Mouse (Mus musculus) left cerebral cortex, adult 11 months (tissue): Measurements from ENCODE around the gene 4931422A03Rik.
"Not testable (repeated sequence)": the region's sequence is repeated elsewhere in the genome, so short reads cannot be mapped to it uniquely, and the experiment has no call there.

Source experiments
- DNase-seq: peaks from one replicate; pipeline ENCODE4 v3.0.0; 2022; ENCODE audit warnings: low spot score

4931422A03Rik gene

DNA sequence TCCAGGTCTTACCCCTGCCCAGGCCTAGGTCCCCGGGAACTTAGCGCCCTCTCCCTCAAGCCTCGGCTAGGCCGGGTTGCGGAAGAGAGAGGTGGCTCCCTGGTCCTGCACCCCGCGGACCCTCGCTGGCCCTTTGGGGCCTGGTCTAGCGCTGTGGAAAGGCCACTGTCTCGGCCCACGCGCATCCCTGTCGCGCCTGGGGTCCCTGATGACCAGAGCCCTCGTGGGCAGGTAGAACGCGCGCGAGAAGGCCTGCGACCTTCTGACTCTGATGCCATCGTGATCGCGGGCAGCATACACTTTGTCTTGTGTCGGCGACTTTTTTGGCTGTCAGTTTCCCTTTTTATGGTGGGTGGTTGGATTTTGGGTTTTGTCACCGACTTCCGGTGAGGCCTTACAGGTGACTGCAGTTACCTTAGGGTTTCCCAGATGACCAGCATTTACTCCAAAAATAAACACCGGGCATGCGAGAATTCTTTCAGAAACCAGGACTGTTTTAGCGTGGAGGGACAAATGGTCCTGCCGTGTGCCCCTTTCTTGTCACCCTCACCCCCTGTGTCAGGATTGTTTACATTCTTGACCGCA, at the start of gene 4931422A03Rik:
Gene 4931422A03Rik, minus strand, starts transcription at position 223 of the 585 bp plus-strand sequence.
- DNase-seq: no peak

DNA sequence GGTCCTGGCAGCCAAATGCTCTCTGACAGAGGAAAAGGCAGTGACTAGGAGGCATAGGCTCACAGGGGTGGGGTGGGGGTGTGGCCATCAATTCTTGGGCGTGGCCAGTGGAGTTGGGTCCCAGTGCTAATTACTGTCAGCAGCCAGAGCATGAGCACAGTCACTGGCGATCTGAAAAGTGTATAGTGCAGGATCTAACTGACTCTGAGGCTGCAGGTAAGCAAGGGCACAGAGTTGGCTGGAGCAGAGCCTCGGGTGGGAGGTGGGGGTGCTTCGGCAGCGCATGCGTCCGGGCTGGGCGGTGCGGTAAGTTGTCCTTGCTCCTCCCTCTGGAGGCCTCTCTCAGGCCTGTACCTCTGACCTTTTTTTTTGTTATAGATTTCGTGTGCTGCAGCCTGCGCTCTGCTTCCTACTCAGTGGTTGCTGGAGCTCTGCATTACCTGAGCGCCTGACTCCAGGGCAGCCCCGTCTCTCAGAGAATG, 41.6 kb upstream of the 4931422A03Rik start, which contains the start of gene Cd59b:
Gene Cd59b, plus strand, starts transcription at position 146 of the 482 bp plus-strand sequence.
- DNase-seq: no peak

DNA sequence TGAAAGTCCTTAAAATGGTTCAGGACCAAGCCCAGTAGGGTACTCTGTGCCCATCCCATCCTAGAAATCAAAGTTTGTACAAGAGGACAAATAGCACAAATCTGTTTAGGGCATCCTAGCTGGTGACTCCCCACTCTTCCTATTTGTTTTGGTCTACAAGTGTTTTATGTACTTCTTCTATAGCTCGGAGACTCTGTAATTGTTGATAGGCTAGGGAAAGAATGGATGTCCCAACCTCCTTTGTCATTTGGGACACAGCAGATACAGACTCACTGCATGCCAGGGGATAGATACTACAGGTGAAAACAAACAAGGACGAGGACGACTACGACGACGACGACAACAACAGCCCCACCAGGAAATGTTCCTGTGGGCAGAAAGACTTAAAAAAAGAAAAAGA, 40.3 kb upstream of the 4931422A03Rik start, which contains the start of gene Gm10799:
Gene Gm10799, minus strand, starts transcription at position 101 of the 400 bp plus-strand sequence.
- DNase-seq: not testable (repeated sequence)

DNA sequence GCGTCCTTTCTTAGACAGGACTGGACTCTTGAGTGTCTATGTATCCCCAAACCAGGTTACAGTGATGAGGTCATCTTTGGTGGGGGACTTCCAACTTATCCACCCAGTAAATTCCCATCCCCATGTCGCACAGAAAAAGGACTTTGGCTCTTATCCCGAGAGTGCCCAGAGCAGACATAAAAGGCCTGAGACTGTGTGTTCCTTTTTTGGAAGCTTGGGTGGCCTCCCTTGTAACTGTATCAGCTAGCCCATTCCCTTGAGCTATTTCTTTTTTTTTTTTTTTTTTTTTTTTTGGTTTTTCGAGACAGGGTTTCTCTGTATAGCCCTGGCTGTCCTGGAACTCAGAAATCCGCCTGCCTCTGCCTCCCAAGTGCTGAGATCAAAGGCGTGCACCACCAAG, 37.4 kb upstream of the 4931422A03Rik start, which contains the start of gene Gm10912:
Gene Gm10912, plus strand, starts transcription at position 301 of the 400 bp plus-strand sequence.
- DNase-seq: not testable (repeated sequence)

DNA sequence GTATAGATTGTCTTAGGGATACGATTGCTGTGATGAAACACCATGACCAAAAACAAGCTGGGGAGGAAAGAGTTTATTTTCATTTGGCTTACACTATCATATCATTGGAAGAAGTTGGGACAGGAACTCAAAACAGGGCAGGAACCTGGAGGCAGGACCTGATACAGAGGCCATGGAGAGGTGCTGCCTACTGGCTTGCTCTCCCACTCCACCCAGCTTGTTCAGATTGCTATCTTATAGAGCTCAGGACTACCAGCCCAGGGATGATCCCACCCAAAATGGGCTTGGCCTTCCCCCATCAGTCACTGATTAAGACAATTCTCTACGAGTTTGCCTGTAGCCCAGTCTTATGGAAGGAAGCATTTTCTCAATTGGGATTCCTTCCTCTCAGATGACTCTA, 36.0 kb upstream of the 4931422A03Rik start:
- no peak for DNase-seq

DNA sequence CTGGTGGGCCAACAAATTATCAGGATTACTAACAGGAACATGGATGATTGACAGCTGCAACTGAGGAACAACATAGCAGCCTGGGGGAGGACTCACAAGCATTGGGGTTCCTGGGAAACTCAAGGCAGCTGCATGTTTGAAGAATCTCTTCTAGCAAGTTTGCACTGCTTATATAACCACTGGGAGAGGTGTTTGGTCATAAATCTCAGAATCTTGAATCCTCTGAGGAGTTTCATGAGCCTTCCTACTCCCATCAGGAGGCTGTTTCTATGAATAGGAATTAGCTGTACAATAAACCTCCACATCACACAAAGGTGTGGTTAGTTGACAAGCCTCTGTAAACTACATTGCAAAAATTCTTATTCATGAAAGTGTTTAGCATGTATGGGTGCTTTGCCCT, 34.5 kb upstream of the 4931422A03Rik start:
- DNase-seq: no peak

DNA sequence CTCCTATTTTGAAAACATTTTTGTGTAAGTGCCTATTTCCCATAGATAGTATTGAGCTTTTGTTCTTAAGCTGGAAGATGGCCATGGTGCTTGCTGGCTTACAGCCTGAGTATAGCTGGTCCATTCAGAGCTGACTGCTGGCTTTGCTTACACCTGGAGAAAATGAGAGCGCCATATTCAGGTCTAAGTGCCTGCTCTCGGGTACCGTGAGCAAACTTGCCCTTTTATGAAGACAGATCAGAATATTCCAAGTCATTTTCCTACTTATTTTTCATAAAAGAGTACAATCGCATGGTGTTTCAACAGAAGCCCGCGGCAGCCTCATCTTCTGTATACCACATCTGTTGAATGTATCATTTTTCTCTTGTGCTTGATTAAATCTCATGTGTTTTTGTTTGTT, 32.8 kb upstream of the 4931422A03Rik start:
- DNase-seq: no peak

DNA sequence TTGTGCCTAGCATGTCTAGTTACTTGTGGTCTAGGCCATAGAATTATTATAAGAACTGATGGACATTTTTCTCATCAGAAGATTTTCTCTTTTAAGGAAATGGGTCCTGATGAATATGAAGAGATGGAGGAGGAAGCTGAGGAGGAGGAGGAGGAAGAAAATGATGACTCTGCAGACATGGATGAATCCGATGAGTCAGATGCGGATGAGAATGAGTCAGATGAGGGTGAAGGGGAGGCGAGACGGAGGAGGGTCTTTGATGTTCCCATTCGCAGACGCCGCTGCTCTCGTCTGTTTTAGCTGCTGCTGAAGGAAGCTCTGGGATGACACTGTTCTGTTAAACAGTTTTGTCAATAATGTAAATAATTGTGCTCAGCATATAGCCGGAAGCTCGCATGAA, 31.6 kb upstream of the 4931422A03Rik start:
- DNase-seq: peak; percentile 16

DNA sequence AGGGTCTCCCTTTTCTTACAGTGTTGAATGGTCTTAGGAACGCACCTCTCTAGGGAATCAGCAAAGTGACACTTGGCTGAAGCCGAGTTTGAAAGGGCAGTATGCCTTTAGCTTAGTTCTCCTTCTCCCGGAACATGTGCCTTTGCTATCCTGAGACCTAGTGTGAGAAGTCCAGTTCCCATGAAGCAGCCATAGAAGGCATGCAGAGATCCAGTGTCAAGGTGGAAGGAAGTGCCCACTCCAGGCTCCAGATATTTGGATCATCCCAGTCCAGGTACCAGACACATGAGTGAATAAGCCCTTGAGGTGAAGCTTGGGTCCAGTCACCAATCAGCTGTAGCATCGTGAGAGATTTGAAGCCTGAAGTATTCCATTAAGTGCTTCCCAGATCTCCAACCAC, 30.8 kb upstream of the 4931422A03Rik start:
- no peak for DNase-seq

DNA sequence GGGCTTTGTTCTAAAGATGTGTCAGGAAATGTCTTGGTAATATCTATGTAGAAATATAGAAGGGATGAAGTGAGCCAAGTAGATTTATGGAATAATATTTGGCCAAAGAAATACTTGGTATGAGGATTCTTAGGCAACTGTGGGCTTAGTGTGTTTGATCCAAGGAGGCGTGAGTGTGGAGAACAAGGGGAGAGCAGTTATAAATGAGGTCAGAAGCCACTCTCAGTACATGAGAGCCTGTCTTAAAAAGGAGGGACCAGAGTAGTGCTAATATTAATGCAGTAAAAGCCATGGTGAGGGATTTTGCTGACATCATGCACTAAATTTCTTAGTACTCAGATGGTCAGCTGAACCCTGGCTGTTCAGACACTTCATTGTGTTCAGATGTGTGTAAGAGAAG, 30.2 kb upstream of the 4931422A03Rik start:
- no peak for DNase-seq

DNA sequence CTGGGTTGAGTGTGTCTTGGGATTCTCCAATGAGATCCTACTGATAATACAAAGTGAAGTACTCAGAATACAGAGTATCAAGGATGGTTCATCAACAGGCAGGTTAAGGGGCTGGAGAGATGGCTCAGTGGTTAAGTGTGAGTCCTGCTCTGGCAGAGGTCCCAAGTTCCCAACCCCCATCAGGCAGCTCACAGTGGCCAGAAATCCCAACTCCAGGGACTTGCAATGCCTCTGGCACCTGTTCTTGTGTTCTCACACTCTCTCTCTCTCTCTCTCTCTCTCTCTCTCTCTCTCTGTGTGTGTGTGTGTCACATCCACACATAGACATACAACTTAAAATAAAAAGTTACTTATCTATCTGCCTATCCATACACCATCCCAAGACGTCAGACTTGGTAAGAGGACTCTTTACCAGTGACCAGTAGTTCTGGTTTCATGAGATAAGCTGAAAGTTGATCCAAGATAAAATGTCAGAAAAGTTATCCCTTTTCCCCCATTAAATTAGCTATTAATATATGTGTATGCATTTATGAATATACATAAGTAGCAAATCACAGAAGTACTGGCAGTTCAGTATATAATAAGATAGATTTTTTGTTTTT, 16.4 kb upstream of the 4931422A03Rik start:
- no peak for DNase-seq

DNA sequence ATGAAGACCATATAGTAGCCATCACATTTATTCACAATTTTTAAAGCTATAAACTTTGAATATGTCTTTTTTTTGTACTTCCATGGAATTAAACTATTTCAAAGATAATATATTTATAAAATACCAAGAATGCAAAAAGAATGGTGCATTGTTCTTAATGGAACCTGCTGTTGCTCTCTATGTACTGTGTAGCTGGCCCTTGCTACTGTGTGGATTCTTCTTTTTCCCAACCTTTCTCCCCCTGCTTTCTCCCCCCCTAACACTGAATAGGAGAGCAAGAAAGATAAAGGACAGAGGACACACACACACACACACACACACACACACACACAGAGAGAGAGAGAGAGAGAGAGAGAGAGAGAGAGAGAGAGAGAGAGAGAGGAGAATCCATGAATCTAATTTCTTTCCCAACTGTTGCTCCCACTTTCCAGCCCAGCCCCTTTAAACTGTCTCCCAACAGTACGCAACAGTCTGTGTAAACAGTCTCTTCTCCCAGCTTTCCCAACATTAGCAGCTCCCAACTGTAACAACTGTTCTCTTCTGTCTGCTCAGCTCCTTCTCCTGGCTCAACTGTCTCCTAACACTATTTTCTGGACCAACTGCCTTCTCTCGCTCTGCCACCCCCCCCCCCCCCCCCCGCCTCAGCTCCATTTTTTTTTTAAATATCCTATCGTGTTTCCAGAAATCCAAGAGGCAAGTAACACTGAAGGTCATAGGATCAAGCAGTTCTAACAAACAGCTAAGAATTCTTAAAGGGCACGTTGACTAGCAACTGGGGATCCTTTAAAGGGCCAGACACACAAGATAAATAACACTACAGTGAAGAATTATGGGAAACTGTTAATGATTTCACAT, 15.7 kb upstream of the 4931422A03Rik start:
- DNase-seq: no peak

DNA sequence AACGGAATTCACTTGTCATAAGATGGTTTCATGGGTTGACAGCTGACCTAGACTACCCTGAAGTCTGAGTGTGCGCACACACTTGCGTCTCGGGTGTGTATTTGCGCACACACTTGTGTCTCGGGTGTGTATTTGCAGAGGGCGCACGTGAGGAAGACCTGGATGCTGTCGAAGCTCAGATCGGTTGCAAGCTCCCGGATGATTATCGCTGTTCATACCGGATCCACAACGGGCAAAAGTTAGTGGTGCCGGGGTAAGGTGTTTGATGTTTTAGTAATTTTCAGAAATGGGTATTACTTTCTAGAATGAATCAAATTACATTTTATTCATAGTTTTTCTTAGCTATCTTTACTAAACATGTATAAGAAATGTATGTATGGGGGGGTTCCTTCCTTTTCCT, 14.6 kb upstream of the 4931422A03Rik start:
- DNase-seq: no peak

DNA sequence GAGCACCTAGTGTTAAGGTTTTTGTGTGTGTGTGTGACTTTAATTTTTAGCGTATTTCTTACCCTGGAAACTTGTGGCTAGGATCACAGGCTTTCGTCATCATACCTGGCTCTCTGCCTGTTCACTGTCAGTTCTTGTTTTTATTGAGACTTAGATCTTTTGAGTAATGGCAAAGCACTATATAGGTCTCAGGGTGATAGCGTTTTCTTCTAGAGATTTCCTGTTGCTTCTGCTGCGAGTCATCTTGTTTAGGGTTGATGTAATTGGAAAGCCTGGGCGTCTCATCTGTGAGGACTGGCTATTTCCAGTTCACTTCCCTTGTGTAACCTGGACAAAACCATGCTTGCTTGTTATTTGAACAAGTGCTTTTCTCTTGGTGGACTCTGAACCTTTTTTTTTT, 13.5 kb upstream of the 4931422A03Rik start:
- DNase-seq: no peak

DNA sequence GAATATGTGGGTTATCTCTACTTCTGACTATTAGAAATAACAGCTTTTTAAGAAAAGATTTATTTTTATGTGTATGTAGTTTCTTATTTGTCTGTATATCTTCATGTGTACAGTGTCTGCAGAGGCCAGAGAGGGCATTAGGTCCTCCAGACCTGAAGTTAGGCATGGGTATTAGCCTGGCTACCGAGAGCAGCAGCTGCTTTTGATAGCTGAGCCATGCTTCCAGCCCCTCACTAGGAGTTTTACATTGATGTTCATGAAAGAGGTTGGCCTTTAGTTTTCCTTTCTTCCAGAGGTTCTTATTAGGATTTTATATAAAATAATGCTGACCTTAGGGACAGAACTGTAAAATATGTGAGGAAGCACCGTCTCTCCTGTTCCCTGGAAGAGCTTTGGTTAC, 10.1 kb upstream of the 4931422A03Rik start:
- DNase-seq: no peak

DNA sequence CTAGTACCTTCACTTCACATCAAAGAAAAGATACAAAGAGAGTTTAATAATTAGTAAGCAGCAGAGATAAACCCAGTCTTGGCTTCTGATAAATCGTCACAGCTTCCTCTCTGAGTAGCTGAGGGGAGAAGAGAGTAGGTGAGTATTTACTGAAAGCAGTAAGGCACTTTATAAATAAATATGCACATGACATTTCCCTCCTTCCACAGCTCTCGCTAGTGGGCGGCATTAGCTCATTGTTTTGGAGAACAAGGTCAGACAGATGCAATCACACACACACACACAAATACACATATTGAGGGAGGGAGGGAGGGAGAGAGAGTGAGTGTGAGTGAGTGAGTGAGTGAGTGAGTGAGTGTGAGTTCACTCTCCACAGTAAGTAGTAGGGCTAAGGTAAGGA, 8.2 kb upstream of the 4931422A03Rik start:
- no peak for DNase-seq

DNA sequence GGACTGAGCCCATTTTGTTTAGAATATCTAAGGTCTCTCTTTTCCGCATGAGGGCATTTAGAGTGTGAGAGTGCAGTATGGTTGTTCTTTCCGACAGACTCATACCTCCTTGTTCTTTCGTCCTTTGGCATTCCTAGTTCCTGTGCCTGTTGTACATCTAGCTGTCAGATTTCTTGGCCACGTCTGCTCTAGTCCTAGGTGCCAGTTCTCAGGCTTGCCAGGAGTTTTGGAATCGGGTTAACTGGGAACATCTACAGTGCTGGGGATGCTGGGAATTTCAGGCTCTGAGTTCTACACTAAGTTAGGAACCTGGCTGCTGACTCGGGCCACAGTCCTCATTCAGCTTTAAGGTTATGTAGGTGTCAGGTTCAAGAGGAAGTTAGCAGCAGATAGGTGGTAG, 7.4 kb upstream of the 4931422A03Rik start:
- DNase-seq: no peak

DNA sequence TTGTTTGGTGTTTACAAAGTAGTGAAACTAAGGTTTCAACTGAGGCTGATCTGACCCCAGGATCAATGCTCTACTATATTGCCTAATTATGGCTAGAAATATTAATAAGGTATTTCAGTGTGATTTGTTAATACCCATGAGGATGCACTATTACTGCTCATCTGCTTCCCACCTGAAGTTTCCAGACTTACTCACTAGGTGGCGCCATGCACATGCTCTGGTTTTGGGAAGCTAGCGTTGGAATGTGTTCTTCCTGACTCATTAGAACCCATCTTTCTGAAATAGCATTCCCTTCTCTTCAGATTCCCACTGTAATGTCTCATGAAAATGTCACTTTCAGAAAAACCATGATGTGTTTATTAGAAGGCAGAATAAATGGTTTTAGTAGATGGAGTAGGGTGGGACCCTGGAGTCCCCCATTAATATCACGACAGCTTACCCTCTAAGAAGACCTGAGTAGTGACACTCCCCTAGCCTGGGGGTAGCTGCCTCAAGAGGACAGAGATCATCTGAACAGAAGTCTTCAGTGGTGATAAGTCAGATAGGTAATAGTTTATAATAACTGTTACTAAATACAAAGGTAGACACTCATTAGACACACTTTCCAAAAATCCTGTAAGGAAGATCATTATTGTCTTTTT, 6.8 kb upstream of the 4931422A03Rik start:
- DNase-seq: peak; percentile 66

DNA sequence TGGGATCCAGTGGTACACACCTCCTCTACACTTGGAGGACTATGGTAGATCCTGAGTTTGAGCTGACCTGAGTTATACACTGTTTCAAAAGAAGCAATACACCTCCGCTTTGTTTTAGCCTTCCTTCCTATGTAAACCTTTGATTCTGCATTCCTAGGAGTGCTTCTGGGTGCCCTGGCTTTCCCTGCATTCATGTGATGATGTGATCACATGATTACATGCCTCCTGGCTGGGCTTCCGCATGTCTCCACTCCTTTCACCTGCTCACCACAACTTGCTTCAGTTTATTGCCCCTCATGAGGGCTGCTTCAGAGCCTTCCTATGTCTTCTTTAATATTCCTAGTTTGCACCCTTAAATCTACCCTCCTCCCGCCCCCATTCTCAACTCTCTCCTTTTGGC, 3.9 kb upstream of the 4931422A03Rik start:
- DNase-seq: no peak

DNA sequence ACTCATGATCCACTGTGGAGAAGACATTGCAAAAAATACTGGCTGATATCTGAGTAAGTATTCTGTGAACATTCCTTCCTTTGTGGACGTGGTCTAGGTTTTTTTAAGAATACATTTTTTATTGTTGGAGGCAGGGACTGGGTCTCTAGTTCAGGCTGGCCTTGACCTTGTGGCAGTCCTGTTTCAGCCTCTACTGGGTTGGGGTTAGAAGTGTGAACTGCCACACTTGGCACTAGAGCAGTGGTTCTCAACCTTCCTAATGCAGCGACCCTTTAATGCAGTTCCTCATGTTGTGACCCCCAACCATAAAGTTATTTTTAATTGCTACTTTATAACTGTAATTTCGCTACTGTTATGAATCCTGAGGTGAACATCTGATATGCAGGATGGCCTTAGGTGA, 2.2 kb upstream of the 4931422A03Rik start:
- no peak for DNase-seq

DNA sequence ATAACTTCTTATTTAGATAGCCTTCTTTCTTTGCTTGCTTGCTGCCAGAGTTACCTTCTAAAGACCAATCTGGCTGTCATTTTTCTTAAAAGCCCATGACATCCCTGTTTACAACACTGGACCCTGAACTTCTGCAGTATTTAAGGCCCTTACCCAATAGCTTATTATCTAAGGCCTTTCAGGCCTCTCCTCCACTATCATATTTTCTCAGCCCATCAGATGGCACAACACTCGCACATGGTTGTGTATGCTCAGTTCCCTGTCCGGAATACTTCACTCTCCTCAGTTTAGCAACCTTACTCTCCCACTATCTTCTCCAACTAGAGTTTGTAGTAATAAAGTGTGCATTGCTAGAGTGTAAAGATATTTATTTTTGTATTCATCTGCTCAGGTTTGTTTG, 913 bp upstream of the 4931422A03Rik start:
- DNase-seq: no peak

DNA sequence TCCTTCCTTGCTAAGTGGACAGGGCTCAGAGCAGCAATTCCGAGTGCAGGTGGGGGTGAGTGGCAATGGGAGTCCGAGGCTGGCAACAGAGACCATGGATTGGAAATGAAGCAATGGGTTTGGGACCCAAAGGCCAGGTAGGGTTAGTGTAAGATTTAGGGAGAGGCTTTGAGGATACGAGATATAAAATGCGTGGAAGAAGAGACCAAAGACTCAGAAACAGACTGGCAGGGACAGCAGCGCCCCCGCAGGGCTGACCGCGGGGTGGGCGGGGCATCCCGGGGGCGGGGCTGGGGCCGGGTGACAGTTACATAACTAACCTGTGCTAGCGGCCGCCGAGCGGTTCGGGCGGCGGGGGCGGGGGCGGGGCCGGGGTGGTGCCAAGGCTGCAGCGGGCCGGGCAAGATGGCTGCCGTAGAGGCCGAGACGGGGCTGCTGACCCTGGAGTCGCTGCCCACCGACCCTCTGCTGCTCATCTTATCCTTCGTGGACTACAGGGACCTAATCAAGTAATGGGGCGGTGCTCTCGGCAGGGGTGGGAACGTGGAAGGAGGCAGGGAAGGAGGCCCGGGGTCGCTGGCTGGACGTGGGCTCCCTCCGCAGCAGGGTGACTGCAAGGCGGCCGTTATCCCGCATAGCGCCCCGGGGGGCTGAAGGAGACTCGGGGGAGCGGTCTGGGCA, 563 bp downstream of the 4931422A03Rik start, which contains the start of gene Fbxo3:
Gene Fbxo3, plus strand, starts transcription at position 264 of the 681 bp plus-strand sequence.
- DNase-seq: peak; percentile 81
